Mouse (Mus musculus): ENCODE data around the gene Mrpl14. TPM values are rescaled to one million over a fixed set of nuclear protein-coding genes. Genes with fewer than 3 reads are reported as not detected.

Mrpl14 gene
- polyA plus RNA-seq (2014; fragmentation: Nextera tagmentation; extraction: Ambion mirVana), result 102 and 108 TPM in 2 replicates

GRCm38 (mm10) chr17:45686093-45686619 lies at the start of gene Mrpl14:
Gene Mrpl14, plus strand, starts transcription at chr17:45686322.
- peak within 1 kb of the TSS; percentile 86 for H3K4me2 ChIP-seq (ENCODE audit: low read depth)
- WGBS, result under 1% methylated on average over 41 of the region's 50 CpGs

DNA sequence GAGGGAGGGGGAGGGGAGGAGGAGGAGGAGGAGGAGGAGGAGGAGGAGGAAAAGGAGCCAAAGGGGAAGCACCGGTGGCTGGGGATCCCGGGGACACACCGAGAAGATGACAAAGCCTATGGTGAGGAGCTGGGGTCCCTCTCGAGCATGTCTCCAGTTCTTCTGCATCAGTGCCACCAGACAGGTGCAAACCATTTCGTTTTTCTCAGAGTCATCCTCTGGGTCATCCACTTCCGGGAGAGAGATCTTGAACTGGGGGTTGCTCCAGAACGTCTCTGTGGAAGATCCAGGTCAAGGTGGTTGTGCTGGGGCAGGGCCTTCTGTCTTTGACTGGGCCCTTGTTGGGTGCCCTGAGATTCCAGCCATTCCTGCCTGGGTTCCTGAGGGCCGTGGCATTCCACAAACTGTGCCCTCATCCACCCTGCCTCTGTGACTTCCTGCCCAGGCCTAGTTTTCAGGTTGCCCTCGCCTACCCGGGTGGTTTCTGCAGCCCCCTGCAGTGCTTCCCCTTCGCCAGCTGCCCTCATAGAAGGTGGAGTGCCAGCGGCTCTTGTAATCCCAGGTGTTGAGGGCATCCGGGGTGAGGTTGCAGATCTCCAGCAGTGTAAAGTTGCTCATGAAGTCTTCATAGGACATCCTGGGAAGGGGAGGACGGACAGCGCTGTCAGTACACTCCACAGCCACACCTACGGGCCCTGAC lies 47.4 kb upstream of the Mrpl14 start:
- no peak overlapping the region for H3K4me2 ChIP-seq (ENCODE audit: low read depth)
- no peaks in the 10 kb centered on the region for H3K9me3 ChIP-seq (ENCODE audit: control insufficient read depth, low read length)
- ATAC-seq (ENCODE audit: insufficient read depth, low FRiP score, low TSS enrichment) (no peak), DNase-seq (ENCODE audit: low spot score) (no peak)
- H3K9ac ChIP-seq (ENCODE audit: low read length), result no peak overlapping the region
- no peak overlapping the region for H3K4me3 ChIP-seq (ENCODE audit: low read depth, low read length)
- no peaks in the 10 kb centered on the region for H3K4me1 ChIP-seq (ENCODE audit: control insufficient read depth, insufficient read depth, low read length)
- no peaks in the 10 kb centered on the region for H3K36me3 ChIP-seq (ENCODE audit: control insufficient read depth, insufficient read depth, low read length)
- no peak overlapping the region for H3K27ac ChIP-seq (ENCODE audit: low read depth, low read length)
- WGBS, result 77% methylated on average over 16 of the region's 16 CpGs
- H3K27me3 ChIP-seq (ENCODE audit: control insufficient read depth, insufficient read depth, low read length), result no peaks in the 10 kb centered on the region

More at GRCm38 (mm10) chr17:45686093-45686619, at the start of gene Mrpl14:
- Histone ChIP-seq H3K27ac (ENCODE audit: low read depth, low read length) (peak within 1 kb of the TSS; percentile 74), H3K9ac (ENCODE audit: low read length) (peak within 1 kb of the TSS; percentile 92), H3K4me3 (ENCODE audit: low read depth, low read length) (peak within 1 kb of the TSS; percentile 89), H3K36me3 (ENCODE audit: control insufficient read depth, insufficient read depth, low read length) (no peaks in the 10 kb centered on the region), H3K27me3 (ENCODE audit: control insufficient read depth, insufficient read depth, low read length) (no peaks in the 10 kb centered on the region), H3K9me3 (ENCODE audit: control insufficient read depth, low read length) (no peaks in the 10 kb centered on the region), H3K4me1 (ENCODE audit: control insufficient read depth, insufficient read depth, low read length) (peaks cover 8% of the 10 kb centered on the region; the same call in 1 of the 2 replicates)
- DNase-seq (ENCODE audit: low spot score) (peak; percentile 97), ATAC-seq (ENCODE audit: insufficient read depth, low FRiP score, low TSS enrichment) (peak; percentile 82)

GRCm38 (mm10) chr17:45641981-45642380 lies 44.1 kb upstream of the Mrpl14 start:
- Histone ChIP-seq H3K4me3 (ENCODE audit: low read depth, low read length) (no peak overlapping the region), H3K9ac (ENCODE audit: low read length) (no peak overlapping the region), H3K4me2 (ENCODE audit: low read depth) (no peak overlapping the region), H3K4me1 (ENCODE audit: control insufficient read depth, insufficient read depth, low read length) (no peaks in the 10 kb centered on the region), H3K27ac (ENCODE audit: low read depth, low read length) (no peak overlapping the region), H3K36me3 (ENCODE audit: control insufficient read depth, insufficient read depth, low read length) (no peaks in the 10 kb centered on the region), H3K27me3 (ENCODE audit: control insufficient read depth, insufficient read depth, low read length) (no peaks in the 10 kb centered on the region), H3K9me3 (ENCODE audit: control insufficient read depth, low read length) (no peaks in the 10 kb centered on the region)
- 88% methylated on average over 8 of the region's 8 CpGs for WGBS
- DNase-seq (ENCODE audit: low spot score), result no peak
- ATAC-seq (ENCODE audit: insufficient read depth, low FRiP score, low TSS enrichment), result no peak

- Histone ChIP-seq H3K4me1 (ENCODE audit: control insufficient read depth, insufficient read depth, low read length) (no peaks in the 10 kb centered on the region), H3K9ac (ENCODE audit: low read length) (no peak overlapping the region), H3K27me3 (ENCODE audit: control insufficient read depth, insufficient read depth, low read length) (no peaks in the 10 kb centered on the region), H3K4me2 (ENCODE audit: low read depth) (no peak overlapping the region), H3K27ac (ENCODE audit: low read depth, low read length) (no peak overlapping the region), H3K4me3 (ENCODE audit: low read depth, low read length) (no peak overlapping the region), H3K36me3 (ENCODE audit: control insufficient read depth, insufficient read depth, low read length) (no peaks in the 10 kb centered on the region), H3K9me3 (ENCODE audit: control insufficient read depth, low read length) (no peaks in the 10 kb centered on the region)
- WGBS, result 21% methylated on average over 12 of the region's 12 CpGs
- ATAC-seq (ENCODE audit: insufficient read depth, low FRiP score, low TSS enrichment) (no peak), DNase-seq (ENCODE audit: low spot score) (peak; percentile 70)
Observed at GRCm38 (mm10) chr17:45642701-45643100, 43.4 kb upstream of the Mrpl14 start.

DNA sequence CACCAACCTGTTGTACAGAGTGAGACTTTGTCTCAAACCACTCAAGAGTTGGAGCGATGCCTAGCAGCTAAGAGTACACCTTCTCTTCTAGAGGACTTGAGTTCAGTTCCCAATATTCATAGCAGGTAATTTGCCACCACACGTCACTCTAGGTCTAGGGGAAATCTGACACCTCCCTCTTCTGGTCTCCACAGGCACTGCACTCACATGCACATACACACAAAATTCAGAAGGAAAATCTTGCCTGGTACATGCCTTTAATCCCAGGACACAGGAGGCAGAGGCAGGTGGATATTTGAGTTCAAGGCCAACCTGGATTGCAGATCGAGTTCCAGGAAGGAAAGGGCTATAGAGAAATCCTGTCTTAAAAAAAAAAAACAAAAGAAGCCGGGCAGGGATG lies 41.9 kb upstream of the Mrpl14 start:
- H3K36me3 ChIP-seq (ENCODE audit: control insufficient read depth, insufficient read depth, low read length), result no peaks in the 10 kb centered on the region
- H3K4me1 ChIP-seq (ENCODE audit: control insufficient read depth, insufficient read depth, low read length), result no peaks in the 10 kb centered on the region
- no peak overlapping the region for H3K9ac ChIP-seq (ENCODE audit: low read length)
- 91% methylated on average over 4 of the region's 4 CpGs for WGBS
- H3K27me3 ChIP-seq (ENCODE audit: control insufficient read depth, insufficient read depth, low read length), result no peaks in the 10 kb centered on the region
- H3K27ac ChIP-seq (ENCODE audit: low read depth, low read length), result no peak overlapping the region
- DNase-seq (ENCODE audit: low spot score) (no peak), ATAC-seq (ENCODE audit: insufficient read depth, low FRiP score, low TSS enrichment) (no peak)
- H3K4me3 ChIP-seq (ENCODE audit: low read depth, low read length), result no peak overlapping the region
- no peaks in the 10 kb centered on the region for H3K9me3 ChIP-seq (ENCODE audit: control insufficient read depth, low read length)
- H3K4me2 ChIP-seq (ENCODE audit: low read depth), result no peak overlapping the region

GRCm38 (mm10) chr17:45653233-45653632 lies 32.9 kb upstream of the Mrpl14 start:
- Histone ChIP-seq H3K36me3 (ENCODE audit: control insufficient read depth, insufficient read depth, low read length) (no peaks in the 10 kb centered on the region), H3K4me1 (ENCODE audit: control insufficient read depth, insufficient read depth, low read length) (no peaks in the 10 kb centered on the region), H3K9ac (ENCODE audit: low read length) (no peak overlapping the region), H3K4me3 (ENCODE audit: low read depth, low read length) (no peak overlapping the region), H3K27ac (ENCODE audit: low read depth, low read length) (no peak overlapping the region), H3K9me3 (ENCODE audit: control insufficient read depth, low read length) (no peaks in the 10 kb centered on the region), H3K4me2 (ENCODE audit: low read depth) (no peak overlapping the region), H3K27me3 (ENCODE audit: control insufficient read depth, insufficient read depth, low read length) (no peaks in the 10 kb centered on the region)
- ATAC-seq (ENCODE audit: insufficient read depth, low FRiP score, low TSS enrichment), result no peak
- no peak for DNase-seq (ENCODE audit: low spot score)
- WGBS, result 67% methylated on average over 7 of the region's 7 CpGs

GRCm38 (mm10) chr17:45655820-45656219 lies 30.3 kb upstream of the Mrpl14 start:
- no peak overlapping the region for H3K9ac ChIP-seq (ENCODE audit: low read length)

GRCm38 (mm10) chr17:45659225-45659624 lies 26.9 kb upstream of the Mrpl14 start, which contains the start of gene Capn11:
Gene Capn11, minus strand, starts transcription at chr17:45659325.
- H3K9ac ChIP-seq (ENCODE audit: low read length), result no peak within 1 kb of the TSS
- ATAC-seq (ENCODE audit: insufficient read depth, low FRiP score, low TSS enrichment), result no peak
- WGBS, result 80% methylated on average over 4 of the region's 4 CpGs
- H3K4me3 ChIP-seq (ENCODE audit: low read depth, low read length), result no peak within 1 kb of the TSS
- no peaks in the 10 kb centered on the region for H3K27me3 ChIP-seq (ENCODE audit: control insufficient read depth, insufficient read depth, low read length)
- no peaks in the 10 kb centered on the region for H3K4me1 ChIP-seq (ENCODE audit: control insufficient read depth, insufficient read depth, low read length)
- no peak for DNase-seq (ENCODE audit: low spot score)
- H3K27ac ChIP-seq (ENCODE audit: low read depth, low read length), result no peak within 1 kb of the TSS
- no peaks in the 10 kb centered on the region for H3K9me3 ChIP-seq (ENCODE audit: control insufficient read depth, low read length)
- H3K36me3 ChIP-seq (ENCODE audit: control insufficient read depth, insufficient read depth, low read length), result no peaks in the 10 kb centered on the region; the same call in none of the 2 replicates
- H3K4me2 ChIP-seq (ENCODE audit: low read depth), result no peak within 1 kb of the TSS

More at GRCm38 (mm10) chr17:45655820-45656219, 30.3 kb upstream of the Mrpl14 start:
- Histone ChIP-seq H3K4me2 (ENCODE audit: low read depth) (no peak overlapping the region), H3K4me1 (ENCODE audit: control insufficient read depth, insufficient read depth, low read length) (no peaks in the 10 kb centered on the region), H3K27me3 (ENCODE audit: control insufficient read depth, insufficient read depth, low read length) (no peaks in the 10 kb centered on the region), H3K27ac (ENCODE audit: low read depth, low read length) (no peak overlapping the region), H3K4me3 (ENCODE audit: low read depth, low read length) (no peak overlapping the region), H3K9me3 (ENCODE audit: control insufficient read depth, low read length) (no peaks in the 10 kb centered on the region), H3K36me3 (ENCODE audit: control insufficient read depth, insufficient read depth, low read length) (no peaks in the 10 kb centered on the region; the same call in 1 of the 2 replicates)
- no peak for ATAC-seq (ENCODE audit: insufficient read depth, low FRiP score, low TSS enrichment)
- peak; percentile 32 for DNase-seq (ENCODE audit: low spot score)
- 30% methylated on average over 6 of the region's 6 CpGs for WGBS

Measured in neural tube, embryonic 11.5 days (tissue).